Mouse (Mus musculus) small intestine, adult 2 months (tissue): ENCODE measurements around the gene Gm17087. TPM values are rescaled to one million over a fixed set of nuclear protein-coding genes. Genes with fewer than 3 reads are reported as not detected.

Experiments
- H3K27ac ChIP-seq: fragments of 200-500 bp; 2 replicates; pipeline ENCODE4 v1.5.1; 2012; ENCODE audit warnings: low read depth, low read length, control low read depth, inconsistent platforms; ENCODE audit not compliant: insufficient read depth
- H3K27me3 ChIP-seq: fragments of 200-500 bp; 2 replicates; pipeline ENCODE4 v1.6.1; 2012; ENCODE audit warnings: mild to moderate bottlenecking, moderate library complexity, low read length, inconsistent platforms; ENCODE audit not compliant: control insufficient read depth, insufficient read depth
- H3K36me3 ChIP-seq: fragments of 200-500 bp; 2 replicates; pipeline ENCODE4 v1.6.1; 2012; ENCODE audit warnings: mild to moderate bottlenecking, low read length, control low read depth, inconsistent platforms; ENCODE audit not compliant: control insufficient read depth, insufficient read depth
- H3K4me1 ChIP-seq: fragments of 200-500 bp; 2 replicates; pipeline ENCODE4 v1.6.1; 2012; ENCODE audit warnings: low read length, inconsistent platforms, mixed read lengths; ENCODE audit not compliant: control insufficient read depth, insufficient read depth, insufficient read length
- H3K4me3 ChIP-seq: fragments of 200-500 bp; 2 replicates; pipeline ENCODE4 v1.5.1; 2012; ENCODE audit warnings: low read depth, mild to moderate bottlenecking, control low read depth, inconsistent platforms, low read length, moderate library complexity
- CTCF ChIP-seq: fragments of 200-500 bp; IDR thresholded peaks from 2 replicates; pipeline ENCODE4 v1.5.1; 2012; ENCODE audit warnings: low read depth, mild to moderate bottlenecking, control low read depth, inconsistent platforms, low read length, moderate library complexity, mixed read lengths; ENCODE audit not compliant: insufficient replicate concordance, insufficient read length; ENCODE audit errors: extremely low read depth
- POLR2A ChIP-seq: fragments of 200-500 bp; IDR thresholded peaks from 2 replicates; pipeline ENCODE4 v1.6.1; 2012; ENCODE audit warnings: low read depth, mild to moderate bottlenecking, control low read depth, inconsistent platforms, low read length, moderate library complexity
- WGBS: fragments of 180-500 bp; shearing (Covaris S2); methylation state at CpG from one replicate; pipeline ENCODE4 v1.1.7; 2018; 5-methylcytosine and 5-hydroxymethylcytosine counted together
- polyA plus RNA-seq: library from polyadenylated mRNA; depleted of rRNA; stranded (reverse); fragments of >200 nt; gene quantifications from 2 replicates; pipeline ENCODE4 v1.2.3, GENCODE M21; 2012

Gene Gm17087
- polyA plus RNA-seq, 1 experiment = not detected

DNA sequence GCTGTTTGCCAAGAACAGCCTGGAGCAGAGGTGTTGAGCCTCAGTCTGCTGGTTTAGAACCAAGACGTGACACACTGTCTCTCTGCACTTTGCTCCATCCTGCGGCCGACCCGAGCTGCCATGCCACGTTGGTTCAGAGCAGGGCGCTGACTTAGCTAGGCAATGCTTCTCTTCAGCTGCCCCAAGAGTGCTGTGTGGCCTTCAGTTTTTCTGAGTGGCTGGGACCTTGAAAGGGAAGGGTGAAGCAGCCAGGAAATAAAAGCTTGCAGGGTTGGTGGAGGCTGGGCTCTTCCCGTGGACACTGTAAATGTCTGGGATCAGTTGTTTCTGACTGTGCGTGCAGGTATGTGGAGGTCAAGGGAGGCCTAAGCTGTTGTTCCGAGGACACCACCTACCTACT lies 20.4 kb downstream of the Gm17087 start:
- H3K27me3 ChIP-seq = no peaks in the 10 kb centered on the region
- no peak overlapping the region for H3K4me3 ChIP-seq
- 80% methylated on average over 9 of the region's 9 CpGs for WGBS
- H3K36me3 ChIP-seq = no peaks in the 10 kb centered on the region
- no peaks in the 10 kb centered on the region for H3K4me1 ChIP-seq
- no peak overlapping the region for H3K27ac ChIP-seq
- TF ChIP-seq POLR2A = no peak
- TF ChIP-seq CTCF = no peak

DNA sequence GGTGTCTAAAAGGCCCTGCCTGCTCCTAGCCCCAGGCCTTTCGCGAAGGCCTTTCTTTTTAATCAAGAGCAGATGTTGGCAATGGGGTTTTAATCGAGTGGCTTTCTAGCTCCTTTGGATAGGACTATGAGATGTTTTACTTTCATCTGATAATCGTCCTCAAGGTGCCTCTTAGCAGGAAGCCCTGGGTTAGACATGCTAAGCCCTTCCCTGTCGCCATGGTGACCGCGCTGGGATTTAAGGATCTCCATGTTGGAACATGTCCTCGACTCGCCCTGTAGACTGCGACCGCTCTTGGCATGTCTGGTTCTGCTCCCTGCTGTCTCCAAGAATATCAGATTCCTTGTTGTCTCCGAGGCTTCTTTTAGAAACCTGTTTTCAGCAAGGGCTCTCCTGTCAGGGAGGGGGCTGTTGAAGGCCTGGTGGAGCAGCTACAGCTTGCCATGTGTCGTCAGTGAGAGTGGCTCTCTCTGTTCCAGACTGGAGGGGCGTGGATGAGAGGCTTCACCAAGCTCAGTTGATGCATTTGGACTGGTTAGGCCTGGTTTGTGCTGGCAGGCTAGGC lies 24.7 kb downstream of the Gm17087 start:
- Histone ChIP-seq H3K27ac (no peak overlapping the region), H3K4me3 (no peak overlapping the region), H3K4me1 (no peaks in the 10 kb centered on the region), H3K27me3 (no peaks in the 10 kb centered on the region), H3K36me3 (no peaks in the 10 kb centered on the region)
- TF ChIP-seq CTCF = no peak
- TF ChIP-seq POLR2A = no peak
- 77% methylated on average over 14 of the region's 14 CpGs for WGBS

DNA sequence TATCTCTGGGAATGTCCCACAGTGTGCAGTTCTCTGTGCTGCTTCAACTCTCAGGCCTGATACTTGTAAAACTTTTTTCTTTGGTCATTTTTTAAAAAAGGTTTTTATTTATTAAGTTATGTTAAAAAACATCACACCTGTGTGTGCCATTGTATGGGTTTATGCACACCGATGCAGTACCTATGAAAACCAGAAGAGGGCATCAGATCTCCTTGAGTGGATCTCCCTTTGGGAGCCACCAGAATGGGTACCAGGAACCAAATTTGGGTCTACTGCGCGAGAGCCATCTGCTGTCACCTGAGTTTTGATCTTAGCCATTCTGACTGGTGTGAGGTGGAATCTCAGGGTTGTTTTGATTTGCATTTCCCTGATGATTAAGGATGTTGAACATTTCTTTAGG lies 28.6 kb downstream of the Gm17087 start:
- H3K4me3 ChIP-seq = no peak overlapping the region
- TF ChIP-seq CTCF = no peak
- TF ChIP-seq POLR2A = no peak
- H3K27me3 ChIP-seq = no peaks in the 10 kb centered on the region
- no peak overlapping the region for H3K27ac ChIP-seq
- H3K4me1 ChIP-seq = no peaks in the 10 kb centered on the region
- WGBS = 68% methylated on average over 3 of the region's 3 CpGs
- no peaks in the 10 kb centered on the region for H3K36me3 ChIP-seq

DNA sequence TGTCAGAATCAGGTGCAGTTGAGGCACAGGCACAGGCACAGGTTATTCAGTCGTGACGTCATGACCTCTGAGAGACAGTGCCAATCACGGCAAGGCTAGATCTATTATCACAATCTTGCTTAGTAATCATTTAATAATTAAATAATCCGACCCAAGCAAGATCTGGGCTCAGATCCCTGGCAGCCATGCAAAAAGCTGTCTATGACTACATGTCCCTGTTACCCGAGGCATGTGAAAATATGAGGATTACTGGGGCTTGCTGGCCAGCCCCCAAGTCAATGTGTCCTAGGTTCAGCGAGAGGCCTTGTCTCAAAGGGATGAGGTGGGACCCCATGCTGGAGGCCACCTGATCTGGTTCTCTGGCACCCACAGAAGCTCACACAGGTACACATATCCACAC lies 30.2 kb downstream of the Gm17087 start:
- no peaks in the 10 kb centered on the region for H3K4me1 ChIP-seq
- TF ChIP-seq CTCF (no peak), POLR2A (no peak)
- H3K27ac ChIP-seq = no peak overlapping the region
- no peaks in the 10 kb centered on the region for H3K36me3 ChIP-seq
- no peaks in the 10 kb centered on the region for H3K27me3 ChIP-seq
- no peak overlapping the region for H3K4me3 ChIP-seq
- WGBS = 62% methylated on average over 6 of the region's 6 CpGs

DNA sequence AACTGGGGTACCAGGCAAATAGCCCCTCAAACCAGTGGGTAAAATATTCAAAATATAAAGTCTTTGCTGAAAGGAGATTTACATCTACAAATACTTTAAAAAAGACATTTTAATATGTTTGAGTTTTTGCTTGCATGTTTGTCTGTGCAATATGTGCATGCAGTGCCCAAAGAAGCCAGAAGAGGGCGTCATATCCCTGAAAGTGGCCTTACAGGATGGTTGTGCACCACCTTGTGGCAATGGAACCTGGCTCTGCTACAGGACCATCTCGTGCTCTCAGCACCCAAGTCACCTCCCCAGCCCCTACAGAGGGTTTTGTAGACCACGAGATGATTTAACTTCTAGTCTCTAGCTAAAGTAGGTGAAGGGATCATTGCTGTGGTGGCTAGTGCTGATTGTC lies 32.9 kb downstream of the Gm17087 start:
- Histone ChIP-seq H3K4me1 (no peaks in the 10 kb centered on the region), H3K4me3 (no peak overlapping the region), H3K27me3 (no peaks in the 10 kb centered on the region), H3K27ac (no peak overlapping the region), H3K36me3 (no peaks in the 10 kb centered on the region)
- 36% methylated on average over 3 of the region's 3 CpGs for WGBS
- TF ChIP-seq CTCF (peak; percentile 28; the same call in 1 of the 2 replicates), POLR2A (no peak)

DNA sequence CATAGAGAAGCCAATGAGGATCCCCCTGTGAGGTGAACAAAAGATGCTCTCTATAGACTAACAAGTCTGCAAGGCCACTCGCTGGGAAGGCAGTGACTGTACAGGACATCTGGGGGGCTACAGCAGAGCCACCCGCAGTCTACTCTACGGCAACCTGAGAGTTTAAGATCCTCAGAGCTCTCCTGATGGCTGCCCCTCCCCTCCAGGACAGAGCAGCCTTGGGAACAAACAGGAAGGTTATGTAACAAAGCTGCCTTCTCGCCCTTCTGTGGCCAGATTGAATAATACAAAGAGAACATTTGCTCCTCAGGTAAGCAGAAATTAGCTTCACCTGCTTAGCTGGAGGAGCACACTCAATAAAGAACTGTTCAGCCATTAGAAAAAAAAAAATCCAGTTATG lies 34.1 kb downstream of the Gm17087 start:
- TF ChIP-seq CTCF (no peak), POLR2A (no peak)

DNA sequence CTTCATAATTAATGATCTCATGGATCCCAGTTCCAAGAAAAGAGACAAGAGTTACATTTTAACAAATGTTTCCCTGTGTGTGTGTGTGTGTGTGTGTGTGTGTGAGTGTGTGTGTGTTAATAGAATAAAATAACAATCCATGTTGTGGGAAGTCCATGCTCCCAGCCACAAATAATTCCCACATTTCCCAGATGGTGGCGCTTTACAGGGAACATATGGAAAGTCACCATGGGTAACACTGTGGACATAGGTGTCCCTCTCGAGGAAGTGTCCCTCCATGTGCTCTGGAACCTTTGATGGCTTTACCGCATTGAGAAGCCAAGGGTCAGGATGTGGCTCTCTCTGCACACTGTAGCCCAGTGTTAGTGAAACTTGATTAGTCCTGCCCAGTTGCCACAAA lies 38.1 kb downstream of the Gm17087 start:
- no peaks in the 10 kb centered on the region for H3K36me3 ChIP-seq
- WGBS = 72% methylated on average over 3 of the region's 3 CpGs
- no peak overlapping the region for H3K27ac ChIP-seq
- no peak overlapping the region for H3K4me3 ChIP-seq
- H3K27me3 ChIP-seq = peaks cover 10% of the 10 kb centered on the region; the same call in 1 of the 2 replicates
- peaks cover 2% of the 10 kb centered on the region; the same call in 1 of the 2 replicates for H3K4me1 ChIP-seq
- no peak for TF ChIP-seq CTCF

More for the DNA sequence above, 34.1 kb downstream of the Gm17087 start:
- H3K4me1 ChIP-seq = no peaks in the 10 kb centered on the region
- H3K27me3 ChIP-seq = no peaks in the 10 kb centered on the region
- H3K4me3 ChIP-seq = no peak overlapping the region
- no peak overlapping the region for H3K27ac ChIP-seq
- no peaks in the 10 kb centered on the region for H3K36me3 ChIP-seq
- 66% methylated on average over 4 of the region's 4 CpGs for WGBS

DNA sequence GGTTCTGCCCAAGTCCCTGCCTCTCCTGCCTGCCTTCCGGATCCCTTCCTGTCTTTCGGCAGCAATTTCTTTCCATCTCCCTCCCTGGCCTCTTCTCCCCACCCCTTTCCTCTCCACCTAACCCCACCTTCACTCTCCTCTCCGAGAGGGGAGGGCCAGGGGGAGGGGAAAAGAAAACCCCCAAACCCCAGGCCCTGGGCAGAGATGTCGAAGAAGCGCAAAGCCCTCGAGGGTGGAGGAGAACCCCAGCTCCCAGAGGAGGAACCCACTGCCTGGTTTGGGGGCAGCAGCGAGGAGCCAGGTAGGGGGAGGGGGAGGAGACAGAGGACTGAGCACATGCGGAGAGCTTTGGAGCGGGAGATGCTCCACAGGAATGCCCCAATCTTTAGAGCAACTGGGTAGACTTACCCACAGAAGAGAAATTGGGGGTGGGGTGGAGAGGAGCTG lies 39.9 kb downstream of the Gm17087 start:
- no peak for TF ChIP-seq POLR2A
- TF ChIP-seq CTCF = no peak
- Histone ChIP-seq H3K36me3 (no peaks in the 10 kb centered on the region), H3K4me3 (no peak overlapping the region), H3K27ac (no peak overlapping the region), H3K4me1 (peaks cover 2% of the 10 kb centered on the region; the same call in 1 of the 2 replicates), H3K27me3 (peaks cover 10% of the 10 kb centered on the region; the same call in 1 of the 2 replicates)
- WGBS = 33% methylated on average over 9 of the region's 9 CpGs
